Comparison of ENCODE assay signal across 17 mouse cellular contexts in genomic region chr10:111537410-111537809, GRCm38 (mm10). TPM values are rescaled to one million over a fixed set of nuclear protein-coding genes. Genes with fewer than 3 reads are reported as not detected.
DNase-seq lines count a peak whose midpoint lies in the region; ATAC-seq and TF ChIP-seq lines count a peak whose summit lies in the region.
"Had no signal": no experiment of that assay in that cellular context is flagged by ENCODE, and none has a peak within 500 bp of the region (broad histone marks: within the 10 kb centered on the region; RNA-seq: fewer than 3 reads in every experiment).

No protein-coding gene starts in this region.

- no peaks in the 10 kb centered on the region for H3K9me3 ChIP-seq in kidney, embryonic 15.5 days (replicated peaks)
- no peaks in the 10 kb centered on the region for H3K9me3 ChIP-seq in kidney, embryonic 16.5 days (ENCODE audit: low read length)
- no peaks in the 10 kb centered on the region for H3K9me3 ChIP-seq in limb, embryonic 13.5 days
- H3K9me3 ChIP-seq: G1E; hindbrain, embryonic 12.5 days; midbrain, embryonic 12.5 days had no signal

- no peak for ATAC-seq in kidney, embryonic 15.5 days (replicated peaks; ENCODE audit: low FRiP score)
- ATAC-seq in kidney, embryonic 16.5 days (ENCODE audit: low FRiP score, low TSS enrichment) = no peak
- ATAC-seq in limb, embryonic 13.5 days (ENCODE audit: low FRiP score, low read depth) = peak; percentile 29; the same call in 1 of the 2 replicates
- ATAC-seq: liver, postnatal 0 days had no signal

- no peak for DNase-seq in gastrocnemius, adult 2 months
- no peak for DNase-seq in gastrocnemius, postnatal 10 days
- DNase-seq in ES-CJ7 (ENCODE audit: low read depth, low spot score) = peak; percentile 21
- no peak for DNase-seq in gastrocnemius, adult 8-10 months (ENCODE audit: low spot score in 2 of 2)
- no peak for DNase-seq in right cerebral cortex, adult 18-20 months
- DNase-seq: B cell, adult 2 months; cerebellum, adult 18-20 months; kidney, adult 9 months; layer of hippocampus, adult 9-11 months; liver, postnatal 0 days; thymus, adult 18-20 months had no signal

- H3K9ac ChIP-seq in kidney, embryonic 15.5 days = no peak overlapping the region
- H3K9ac ChIP-seq in kidney, embryonic 16.5 days (replicated peaks; ENCODE audit: low read length) = no peak overlapping the region
- H3K9ac ChIP-seq in limb, embryonic 13.5 days = no peak overlapping the region
- H3K9ac ChIP-seq: hindbrain, embryonic 12.5 days; liver, postnatal 0 days; midbrain, embryonic 12.5 days had no signal

- peak overlapping the region; percentile 61 for H3K4me3 ChIP-seq in gastrocnemius, adult 2 months
- no peak overlapping the region for H3K4me3 ChIP-seq in kidney, embryonic 15.5 days (replicated peaks)
- H3K4me3 ChIP-seq in kidney, embryonic 16.5 days (ENCODE audit: low read length) = no peak overlapping the region
- no peak overlapping the region for H3K4me3 ChIP-seq in limb, embryonic 13.5 days
- H3K4me3 ChIP-seq: hindbrain, embryonic 12.5 days; midbrain, embryonic 12.5 days had no signal

- peak overlapping the region; percentile 17; the same call in 1 of the 2 replicates for H3K4me2 ChIP-seq in kidney, embryonic 15.5 days
- H3K4me2 ChIP-seq in kidney, embryonic 16.5 days (replicated peaks; ENCODE audit: low read depth, low read length) = no peak overlapping the region
- H3K4me2 ChIP-seq in limb, embryonic 13.5 days (replicated peaks) = peak overlapping the region; percentile 32; the same call in 1 of the 2 replicates
- H3K4me2 ChIP-seq: hindbrain, embryonic 12.5 days; midbrain, embryonic 12.5 days had no signal

- WGBS in kidney, embryonic 15.5 days = 76% methylated on average over 19 of the region's 19 CpGs
- 73% methylated on average over 19 of the region's 19 CpGs for WGBS in kidney, embryonic 16.5 days
- WGBS in limb, embryonic 13.5 days = 71% methylated on average over 19 of the region's 19 CpGs

- no peaks in the 10 kb centered on the region for H3K27me3 ChIP-seq in kidney, embryonic 15.5 days
- H3K27me3 ChIP-seq in kidney, embryonic 16.5 days (ENCODE audit: insufficient read depth, low read length) = no peaks in the 10 kb centered on the region
- no peaks in the 10 kb centered on the region for H3K27me3 ChIP-seq in limb, embryonic 13.5 days
- H3K27me3 ChIP-seq: hindbrain, embryonic 12.5 days; midbrain, embryonic 12.5 days had no signal

- TF ChIP-seq CTCF in gastrocnemius, adult 2 months (IDR thresholded peaks at IDR 0.05) = no peak

- H3K36me3 ChIP-seq in kidney, embryonic 15.5 days = no peaks in the 10 kb centered on the region
- no peaks in the 10 kb centered on the region for H3K36me3 ChIP-seq in kidney, embryonic 16.5 days (ENCODE audit: insufficient read depth, low read length)
- H3K36me3 ChIP-seq in limb, embryonic 13.5 days = no peaks in the 10 kb centered on the region
- H3K36me3 ChIP-seq: G1E; hindbrain, embryonic 12.5 days; midbrain, embryonic 12.5 days had no signal

- H3K27ac ChIP-seq in gastrocnemius, adult 2 months = no peak overlapping the region
- no peak overlapping the region for H3K27ac ChIP-seq in kidney, embryonic 15.5 days
- H3K27ac ChIP-seq in kidney, embryonic 16.5 days (ENCODE audit: low read length) = no peak overlapping the region
- H3K27ac ChIP-seq in limb, embryonic 13.5 days = peak overlapping the region; percentile 28; the same call in 1 of the 2 replicates
- H3K27ac ChIP-seq: hindbrain, embryonic 12.5 days; midbrain, embryonic 12.5 days had no signal

- H3K4me1 ChIP-seq in kidney, embryonic 15.5 days = peaks cover 52% of the 10 kb centered on the region
- peaks cover 52% of the 10 kb centered on the region for H3K4me1 ChIP-seq in kidney, embryonic 16.5 days (ENCODE audit: insufficient read depth, low read length)
- peaks cover 52% of the 10 kb centered on the region for H3K4me1 ChIP-seq in limb, embryonic 13.5 days

- intact Hi-C loops in gastrocnemius, adult 2 months (cut with DNase I) = no loop called here

RNA-seq across cellular contexts. Expression of gene Phlda1, which starts 31.3 kb away (rescaled TPM):
- total RNA-seq in gastrocnemius, adult 2 months (2021) = 1 to 10 TPM; 4.2 to 4.9 TPM
- total RNA-seq in gastrocnemius, postnatal 10 days (2021) = 1 to 10 TPM; 7.2 to 8.2 TPM
- 38.2 and 38.6 TPM in 2 replicates for polyA plus RNA-seq in kidney, embryonic 15.5 days (2015; fragmentation: Nextera tagmentation; extraction: Ambion mirVana)
- 27.3 and 36.6 TPM in 2 replicates for polyA plus RNA-seq in kidney, embryonic 16.5 days (2015; fragmentation: Nextera tagmentation; extraction: Ambion mirVana)
- polyA plus RNA-seq in limb, embryonic 13.5 days (2015; fragmentation: Nextera tagmentation; extraction: Ambion mirVana) = 42.2 and 43.9 TPM in 2 replicates
- 1 to 10 TPM; 2.4 to 3.9 (median 3.6) TPM for total RNA-seq in gastrocnemius, adult 8-10 months (2022)
